Mouse (Mus musculus): ENCODE data around the gene Lpp.

DNA sequence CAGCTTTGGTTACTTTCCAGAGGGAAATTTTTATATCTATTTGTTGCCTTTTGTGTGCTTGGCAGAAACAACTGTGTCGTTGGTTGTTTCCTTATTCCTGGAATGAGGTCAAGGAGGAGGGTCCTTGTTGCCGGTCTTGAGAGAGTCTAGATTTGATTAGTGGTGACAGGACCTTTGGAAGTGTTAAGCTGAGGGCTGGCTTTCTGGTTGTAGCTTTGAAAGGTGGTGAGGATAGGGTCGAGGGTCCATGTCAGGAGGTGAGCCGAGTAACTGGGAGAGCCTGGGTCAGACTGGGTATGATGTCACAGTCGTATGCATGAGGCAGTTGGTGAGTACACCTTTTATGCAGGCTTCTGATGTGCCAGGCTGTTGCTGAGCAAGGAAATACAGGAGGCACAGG lies 36.4 kb downstream of the Lpp start:
- no peak for TF ChIP-seq CTCF (IDR thresholded peaks at IDR 0.05; ENCODE audit: borderline replicate concordance, control insufficient read depth, extremely low read depth, insufficient read depth, low read length, poor library complexity)
- TF ChIP-seq POLR2A (IDR thresholded peaks at IDR 0.05; ENCODE audit: control insufficient read depth, extremely low read depth, insufficient read depth, low read length, poor library complexity), result no peak

All from thymus, adult 2 months (tissue).